Mouse (Mus musculus) brain, embryonic 14.5 days (tissue): ENCODE data around the gene Rps6kl1.

ENCODE experiments used
- CTCF ChIP-seq: fragments of 200-500 bp; IDR thresholded peaks from 2 replicates; pipeline ENCODE4 v1.5.1; 2012; ENCODE audit warnings: inconsistent platforms, mild to moderate bottlenecking, moderate library complexity, borderline replicate concordance; ENCODE audit not compliant: insufficient read depth, insufficient read length; ENCODE audit errors: extremely low read depth
- POLR2A ChIP-seq: fragments of 200-500 bp; IDR thresholded peaks from 2 replicates; pipeline ENCODE4 v1.6.1; 2012; ENCODE audit warnings: mild to moderate bottlenecking, inconsistent platforms, borderline replicate concordance; ENCODE audit not compliant: poor library complexity, insufficient read depth, insufficient read length, severe bottlenecking; ENCODE audit errors: extremely low read depth

GRCm38 (mm10) chr12:85142803-85143202 is 8.3 kb downstream of the Rps6kl1 start:
- TF ChIP-seq CTCF (peak; percentile 93), POLR2A (no peak)
